Mouse (Mus musculus) G1E-ER4 (cell line): Measurements from ENCODE around the gene Fam163b. TPM values are rescaled to one million over a fixed set of nuclear protein-coding genes. Genes with fewer than 3 reads are reported as not detected.

ENCODE experiments used
- GATA1 ChIP-seq: IDR thresholded peaks from one replicate; pipeline ENCODE4 v1.8.0; 2012; ENCODE audit warnings: low read length, inconsistent platforms
- polyA plus RNA-seq: library from polyadenylated mRNA; stranded (reverse); fragments of >175 nt; gene quantifications from 2 replicates; pipeline ENCODE4 v1.2.3, GENCODE M21; 2012

Fam163b gene
- not detected in 2 replicates for polyA plus RNA-seq

GRCm38 (mm10) chr2:27141950-27142693 lies at the start of gene Fam163b:
TSS of gene Fam163b (minus strand) at chr2:27142491.
- no peak for TF ChIP-seq GATA1

DNA sequence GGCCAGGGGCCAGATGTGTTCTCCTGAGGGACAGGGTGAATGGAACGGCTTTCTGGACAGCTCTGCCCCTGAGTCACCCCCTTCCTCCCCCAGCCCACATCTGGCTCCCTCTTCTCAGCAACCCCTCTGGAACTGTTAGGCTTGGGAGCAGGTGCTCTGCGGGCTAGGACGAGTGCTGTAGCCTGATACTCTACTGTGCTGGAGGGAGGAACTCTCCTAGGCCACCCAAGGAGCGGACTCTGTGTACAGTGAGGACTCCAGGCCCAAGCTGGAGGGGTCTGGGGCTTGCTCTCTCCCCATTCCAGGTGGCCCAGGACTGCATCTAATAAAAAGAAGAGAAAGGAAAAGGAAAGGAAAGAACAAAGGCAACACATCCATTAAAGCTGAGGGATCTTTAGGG lies 47.7 kb upstream of the Fam163b start:
- no peak for TF ChIP-seq GATA1

DNA sequence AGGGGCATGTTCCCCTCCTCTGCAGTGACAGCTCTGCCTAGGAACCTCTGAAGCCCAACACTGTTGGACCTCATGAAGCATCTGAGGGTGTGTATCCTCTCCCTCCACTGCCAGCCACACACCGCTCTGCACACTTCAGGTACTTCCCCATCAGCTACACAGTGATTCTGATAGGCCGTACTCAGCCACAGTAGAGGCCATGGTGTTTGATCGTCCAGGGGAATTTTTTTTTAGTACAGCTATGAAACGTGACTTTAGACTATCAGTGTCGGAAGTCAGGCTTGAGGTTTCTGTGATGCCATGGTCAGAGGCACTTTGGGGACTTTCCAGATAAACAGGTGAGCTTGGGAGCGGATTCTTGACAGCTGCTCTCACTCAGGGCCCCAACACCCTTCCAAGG lies 45.2 kb upstream of the Fam163b start:
- TF ChIP-seq GATA1: no peak

- no peak for TF ChIP-seq GATA1
These were observed 41.4 kb upstream of the Fam163b start for GRCm38 (mm10) chr2:27183734-27184133.

GRCm38 (mm10) chr2:27181907-27182306 lies 39.6 kb upstream of the Fam163b start:
- no peak for TF ChIP-seq GATA1

- TF ChIP-seq GATA1: no peak
These were observed 36.8 kb upstream of the Fam163b start for GRCm38 (mm10) chr2:27179101-27179500.

DNA sequence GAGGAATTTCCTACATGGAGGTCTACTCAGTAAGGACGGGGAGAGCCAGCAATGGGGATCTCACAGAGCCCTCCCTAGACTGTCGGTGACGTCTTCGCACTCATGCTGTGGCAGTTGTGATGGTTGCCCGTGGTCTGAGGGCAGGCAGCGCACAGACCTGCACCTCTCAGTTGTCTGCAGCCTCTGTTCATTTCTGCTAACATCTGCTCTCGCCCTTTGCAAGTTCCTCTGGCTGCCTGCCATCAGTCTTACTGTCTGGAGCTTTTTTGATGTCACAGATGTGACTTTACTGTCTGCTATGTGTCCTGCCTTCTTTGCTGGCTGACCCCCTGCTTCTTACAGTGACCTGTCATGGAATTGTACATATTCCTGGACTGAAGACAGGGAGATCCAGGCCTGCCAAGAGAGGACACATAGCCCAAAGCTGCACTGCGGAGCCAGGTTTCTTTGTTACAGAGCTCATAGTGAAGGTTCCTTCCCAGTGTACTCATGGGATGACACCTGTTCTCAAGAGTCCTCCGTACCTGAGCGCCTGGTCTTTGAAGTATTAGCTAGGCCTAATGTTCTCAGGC lies 33.5 kb upstream of the Fam163b start:
- TF ChIP-seq GATA1: no peak

GRCm38 (mm10) chr2:27174242-27174641 lies 32.0 kb upstream of the Fam163b start:
- TF ChIP-seq GATA1: no peak

DNA sequence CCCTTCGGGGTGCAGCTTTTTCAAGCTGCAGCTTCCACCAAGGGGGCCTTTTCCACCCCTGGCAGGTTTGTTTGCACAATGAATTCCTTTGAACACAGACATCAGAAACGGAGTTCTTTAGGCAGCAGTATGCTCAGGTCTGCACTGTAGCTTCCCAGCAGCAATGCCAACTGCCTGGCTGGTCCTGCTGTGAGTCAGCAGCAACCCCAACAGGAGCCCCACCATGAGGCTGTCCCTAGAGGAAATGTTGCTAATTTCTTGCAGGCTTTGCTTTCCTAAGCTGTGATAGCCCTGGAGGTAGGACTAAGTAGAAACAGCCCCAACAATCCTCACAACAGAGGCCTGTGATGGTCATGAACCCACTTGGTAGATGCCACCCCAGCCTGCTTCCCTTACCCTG lies 24.7 kb upstream of the Fam163b start:
- no peak for TF ChIP-seq GATA1

DNA sequence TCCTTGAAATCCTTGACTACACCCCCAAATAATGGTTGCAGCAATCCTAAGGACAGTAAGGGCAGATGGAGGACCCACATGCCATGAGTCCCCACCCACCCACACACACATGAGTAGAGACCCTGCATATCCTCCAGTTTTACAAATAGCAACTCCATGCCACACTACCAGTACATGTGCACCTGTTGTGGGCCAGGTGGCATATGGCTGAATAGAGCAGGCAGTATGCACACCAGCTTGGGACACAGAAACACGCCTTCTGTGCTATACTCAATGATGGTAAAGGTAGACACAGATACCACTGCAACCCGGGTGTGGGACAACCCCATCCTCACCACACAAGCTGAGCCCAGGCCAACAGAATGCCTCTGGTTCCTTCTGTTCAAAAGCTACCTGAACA lies 23.8 kb upstream of the Fam163b start:
- TF ChIP-seq GATA1: no peak

- no peak for TF ChIP-seq GATA1
These were observed 22.7 kb upstream of the Fam163b start, which contains the start of gene Dbh for GRCm38 (mm10) chr2:27164796-27165590. TSS of gene Dbh (plus strand) at chr2:27165233.

GRCm38 (mm10) chr2:27163851-27164250 lies 21.6 kb upstream of the Fam163b start:
- no peak for TF ChIP-seq GATA1

DNA sequence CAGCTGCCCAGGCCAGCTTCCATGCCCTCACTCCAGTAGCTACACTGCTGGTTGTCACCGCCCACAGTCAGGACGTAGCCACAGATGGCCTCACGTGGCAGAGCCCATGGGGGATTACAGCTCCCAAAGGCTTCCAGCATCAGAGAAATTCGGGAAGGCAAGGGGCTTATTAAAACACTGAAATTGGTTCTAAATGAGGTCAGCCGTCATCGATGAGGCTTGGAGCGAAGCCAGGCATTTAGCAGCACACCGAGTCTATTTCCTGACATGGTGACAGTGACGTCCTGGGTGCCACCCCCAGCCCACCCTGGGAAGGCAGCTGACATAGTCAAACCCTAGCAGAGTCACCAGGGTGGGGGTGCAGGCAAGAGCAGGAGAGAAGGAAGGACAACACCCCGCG lies 20.4 kb upstream of the Fam163b start:
- TF ChIP-seq GATA1: no peak

- no peak for TF ChIP-seq GATA1
These were observed 19.2 kb upstream of the Fam163b start for GRCm38 (mm10) chr2:27161526-27161925.

GRCm38 (mm10) chr2:27156596-27156995 lies 14.3 kb upstream of the Fam163b start:
- no peak for TF ChIP-seq GATA1

- TF ChIP-seq GATA1: no peak
These were observed 12.3 kb upstream of the Fam163b start for GRCm38 (mm10) chr2:27154466-27155185.
